Mouse (Mus musculus): Measurements from ENCODE around the gene Ola1. TPM values are rescaled to one million over a fixed set of nuclear protein-coding genes. Genes with fewer than 3 reads are reported as not detected.

Gene Ola1
- polyA plus RNA-seq, 1 experiment from 2014 or later: 84.5 TPM

- Histone ChIP-seq H3K9ac (no peak overlapping the region), H3K27ac (peak overlapping the region; percentile 4; the same call in 1 of the 2 replicates), H3K36me3 (no peaks in the 10 kb centered on the region), H3K27me3 (replicated peaks) (no peaks in the 10 kb centered on the region; the same call in 1 of the 2 replicates), H3K4me3 (no peak overlapping the region), H3K9me3 (no peaks in the 10 kb centered on the region), H3K4me1 (peaks cover 15% of the 10 kb centered on the region), H3K4me2 (replicated peaks) (no peak overlapping the region)
- WGBS: 6% methylated on average over 7 of the region's 7 CpGs
- ATAC-seq (ENCODE audit: low FRiP score, low read depth): peak; percentile 80; the same call in 1 of the 2 replicates
These were observed 75.8 kb downstream of the Ola1 start for GRCm38 (mm10) chr2:73142832-73143470.

GRCm38 (mm10) chr2:73132897-73133296 is 85.8 kb downstream of the Ola1 start:
- H3K4me1 ChIP-seq: no peaks in the 10 kb centered on the region
- no peak overlapping the region for H3K27ac ChIP-seq
- ATAC-seq (ENCODE audit: low FRiP score, low read depth): no peak
- no peak overlapping the region for H3K4me3 ChIP-seq
- H3K4me2 ChIP-seq (replicated peaks): no peak overlapping the region
- WGBS: 87% methylated on average over 2 of the region's 2 CpGs
- no peak overlapping the region for H3K9ac ChIP-seq
- H3K36me3 ChIP-seq: no peaks in the 10 kb centered on the region
- no peaks in the 10 kb centered on the region for H3K9me3 ChIP-seq
- no peaks in the 10 kb centered on the region for H3K27me3 ChIP-seq (replicated peaks)

GRCm38 (mm10) chr2:73127686-73128085 is 91.0 kb downstream of the Ola1 start:
- H3K27ac ChIP-seq: no peak overlapping the region
- no peak overlapping the region for H3K4me2 ChIP-seq (replicated peaks)
- WGBS: 73% methylated on average over 1 of the region's 1 CpGs
- H3K4me1 ChIP-seq: no peaks in the 10 kb centered on the region
- H3K4me3 ChIP-seq: no peak overlapping the region
- no peaks in the 10 kb centered on the region for H3K9me3 ChIP-seq
- H3K9ac ChIP-seq: no peak overlapping the region
- H3K27me3 ChIP-seq (replicated peaks): no peaks in the 10 kb centered on the region
- no peak for ATAC-seq (ENCODE audit: low FRiP score, low read depth)
- H3K36me3 ChIP-seq: no peaks in the 10 kb centered on the region

GRCm38 (mm10) chr2:73118781-73119180 is 99.9 kb downstream of the Ola1 start:
- Histone ChIP-seq H3K9ac (no peak overlapping the region), H3K36me3 (no peaks in the 10 kb centered on the region), H3K4me1 (no peaks in the 10 kb centered on the region), H3K27ac (no peak overlapping the region), H3K4me3 (no peak overlapping the region), H3K9me3 (no peaks in the 10 kb centered on the region), H3K4me2 (replicated peaks) (no peak overlapping the region), H3K27me3 (replicated peaks) (no peaks in the 10 kb centered on the region)
- WGBS: 92% methylated on average over 2 of the region's 2 CpGs
- ATAC-seq (ENCODE audit: low FRiP score, low read depth): no peak

GRCm38 (mm10) chr2:73107089-73107488 is 111.6 kb downstream of the Ola1 start:
- H3K9me3 ChIP-seq: no peaks in the 10 kb centered on the region
- H3K4me3 ChIP-seq: no peak overlapping the region
- H3K4me1 ChIP-seq: no peaks in the 10 kb centered on the region
- no peak for ATAC-seq (ENCODE audit: low FRiP score, low read depth)
- no peaks in the 10 kb centered on the region for H3K27me3 ChIP-seq (replicated peaks)
- no peak overlapping the region for H3K27ac ChIP-seq
- H3K4me2 ChIP-seq (replicated peaks): no peak overlapping the region
- H3K9ac ChIP-seq: no peak overlapping the region
- WGBS: 93% methylated on average over 5 of the region's 5 CpGs
- no peaks in the 10 kb centered on the region for H3K36me3 ChIP-seq

GRCm38 (mm10) chr2:73096491-73096890 is 122.2 kb downstream of the Ola1 start:
- Histone ChIP-seq H3K9ac (no peak overlapping the region), H3K4me3 (no peak overlapping the region), H3K9me3 (no peaks in the 10 kb centered on the region), H3K27me3 (replicated peaks) (no peaks in the 10 kb centered on the region), H3K4me2 (replicated peaks) (no peak overlapping the region), H3K4me1 (peaks cover 10% of the 10 kb centered on the region; the same call in 1 of the 2 replicates), H3K27ac (no peak overlapping the region), H3K36me3 (no peaks in the 10 kb centered on the region)
- 88% methylated on average over 3 of the region's 3 CpGs for WGBS
- no peak for ATAC-seq (ENCODE audit: low FRiP score, low read depth)

- no peaks in the 10 kb centered on the region for H3K36me3 ChIP-seq
- H3K4me2 ChIP-seq (replicated peaks): no peak overlapping the region
- H3K4me1 ChIP-seq: peaks cover 10% of the 10 kb centered on the region; the same call in 1 of the 2 replicates
- H3K27ac ChIP-seq: no peak overlapping the region
- no peak for ATAC-seq (ENCODE audit: low FRiP score, low read depth)
- no peak overlapping the region for H3K4me3 ChIP-seq
- H3K9me3 ChIP-seq: no peaks in the 10 kb centered on the region
- H3K27me3 ChIP-seq (replicated peaks): no peaks in the 10 kb centered on the region
- 72% methylated on average over 2 of the region's 2 CpGs for WGBS
- no peak overlapping the region for H3K9ac ChIP-seq
These were observed 123.4 kb downstream of the Ola1 start for GRCm38 (mm10) chr2:73095300-73095699.

GRCm38 (mm10) chr2:73093032-73093431 is 125.7 kb downstream of the Ola1 start:
- Histone ChIP-seq H3K27me3 (replicated peaks) (no peaks in the 10 kb centered on the region), H3K4me1 (peaks cover 6% of the 10 kb centered on the region; the same call in 1 of the 2 replicates), H3K4me2 (replicated peaks) (no peak overlapping the region), H3K36me3 (no peaks in the 10 kb centered on the region), H3K9me3 (no peaks in the 10 kb centered on the region), H3K9ac (no peak overlapping the region), H3K4me3 (no peak overlapping the region), H3K27ac (no peak overlapping the region)
- WGBS: 49% methylated on average over 6 of the region's 6 CpGs
- peak; percentile 44 for ATAC-seq (ENCODE audit: low FRiP score, low read depth)

- ATAC-seq (ENCODE audit: low FRiP score, low read depth): no peak
- Histone ChIP-seq H3K27ac (no peak overlapping the region), H3K4me2 (replicated peaks) (no peak overlapping the region), H3K9me3 (no peaks in the 10 kb centered on the region), H3K4me3 (no peak overlapping the region), H3K9ac (no peak overlapping the region), H3K36me3 (no peaks in the 10 kb centered on the region), H3K4me1 (peaks cover 6% of the 10 kb centered on the region; the same call in 1 of the 2 replicates), H3K27me3 (replicated peaks) (no peaks in the 10 kb centered on the region)
- WGBS: 92% methylated on average over 8 of the region's 8 CpGs
These were observed 127.4 kb downstream of the Ola1 start for GRCm38 (mm10) chr2:73091302-73091701.

- no peaks in the 10 kb centered on the region for H3K27me3 ChIP-seq (replicated peaks)
- no peaks in the 10 kb centered on the region for H3K36me3 ChIP-seq
- WGBS: 73% methylated on average over 3 of the region's 3 CpGs
- no peak overlapping the region for H3K4me2 ChIP-seq (replicated peaks)
- H3K27ac ChIP-seq: no peak overlapping the region
- no peaks in the 10 kb centered on the region for H3K9me3 ChIP-seq
- no peak overlapping the region for H3K9ac ChIP-seq
- no peak overlapping the region for H3K4me3 ChIP-seq
- peaks cover 6% of the 10 kb centered on the region; the same call in 1 of the 2 replicates for H3K4me1 ChIP-seq
- ATAC-seq (ENCODE audit: low FRiP score, low read depth): no peak
These were observed 131.1 kb downstream of the Ola1 start for GRCm38 (mm10) chr2:73087641-73088040.

GRCm38 (mm10) chr2:73085669-73086304 is 132.9 kb downstream of the Ola1 start:
- no peak overlapping the region for H3K4me2 ChIP-seq (replicated peaks)
- H3K9ac ChIP-seq: no peak overlapping the region
- no peak overlapping the region for H3K4me3 ChIP-seq
- no peaks in the 10 kb centered on the region for H3K9me3 ChIP-seq
- ATAC-seq (ENCODE audit: low FRiP score, low read depth): peak; percentile 66
- no peaks in the 10 kb centered on the region for H3K27me3 ChIP-seq (replicated peaks)
- WGBS: 16% methylated on average over 8 of the region's 8 CpGs
- no peaks in the 10 kb centered on the region for H3K36me3 ChIP-seq
- H3K27ac ChIP-seq: no peak overlapping the region
- H3K4me1 ChIP-seq: 0 out of 2 replicates have a peak, but pooled peaks cover 3% of the 10 kb centered on the region

- Histone ChIP-seq H3K9ac (no peak overlapping the region), H3K4me1 (0 out of 2 replicates have a peak, but pooled peaks cover 3% of the 10 kb centered on the region), H3K27ac (no peak overlapping the region), H3K36me3 (no peaks in the 10 kb centered on the region), H3K4me2 (replicated peaks) (no peak overlapping the region), H3K4me3 (no peak overlapping the region), H3K27me3 (replicated peaks) (0 out of 2 replicates have a peak, but pooled peaks cover 3% of the 10 kb centered on the region), H3K9me3 (no peaks in the 10 kb centered on the region)
- 85% methylated on average over 10 of the region's 10 CpGs for WGBS
- ATAC-seq (ENCODE audit: low FRiP score, low read depth): no peak
These were observed 136.2 kb downstream of the Ola1 start for GRCm38 (mm10) chr2:73082476-73082875.
